In the genomic region with DNA sequence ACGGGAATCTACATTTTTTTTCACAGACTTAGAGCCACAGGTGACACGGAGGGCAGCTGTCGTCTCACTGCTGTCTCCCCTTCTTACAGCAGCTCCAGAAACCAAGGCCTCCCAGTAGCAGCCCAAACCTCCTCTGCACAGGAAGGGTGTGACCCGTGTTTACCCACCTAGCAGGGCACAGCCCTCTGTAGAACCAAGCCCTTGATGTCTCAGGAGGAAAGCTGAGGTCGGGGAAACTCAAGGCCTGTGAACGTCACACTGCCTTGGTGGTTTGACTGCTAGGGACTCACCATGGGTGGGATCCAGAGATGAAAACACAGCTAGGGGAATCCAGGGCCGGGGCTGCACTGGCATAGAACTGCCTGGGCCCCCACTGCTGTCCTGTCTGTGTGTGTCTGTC, we compare ENCODE assay signal across 14 mouse cellular contexts. TPM values are rescaled to one million over a fixed set of nuclear protein-coding genes. Genes with fewer than 3 reads are reported as not detected.
DNase-seq lines count a peak whose midpoint lies in the region; ATAC-seq and TF ChIP-seq lines count a peak whose summit lies in the region.
"Had no signal": no experiment of that assay in that cellular context is flagged by ENCODE, and none has a peak within 500 bp of the region (broad histone marks: within the 10 kb centered on the region; RNA-seq: fewer than 3 reads in every experiment).

No protein-coding gene starts in this region.

- no peak overlapping the region for H3K27ac ChIP-seq in heart, embryonic 16.5 days (ENCODE audit: low read length)
- H3K27ac ChIP-seq in MEL (ENCODE audit: control insufficient read depth, low read depth, low read length): no peak overlapping the region
- H3K27ac ChIP-seq in kidney, adult 2 months (ENCODE audit: insufficient read depth, low read depth, low read length): no peak overlapping the region
- H3K27ac ChIP-seq in hindbrain, embryonic 12.5 days: no peak overlapping the region; the same call in 1 of the 2 replicates
- H3K27ac ChIP-seq: left cerebral cortex, adult 2 months; liver, embryonic 14.5 days had no signal

- no peaks in the 10 kb centered on the region for H3K27me3 ChIP-seq in heart, embryonic 16.5 days (ENCODE audit: control insufficient read depth, insufficient read depth, low read length)
- H3K27me3 ChIP-seq in MEL (ENCODE audit: control insufficient read depth in 1 of 2, insufficient read depth in 2 of 2, low read length in 2 of 2): no peaks in the 10 kb centered on the region
- no peaks in the 10 kb centered on the region for H3K27me3 ChIP-seq in kidney, adult 2 months (replicated peaks; ENCODE audit: control insufficient read depth, insufficient read depth, low read length)
- no peaks in the 10 kb centered on the region for H3K27me3 ChIP-seq in hindbrain, embryonic 12.5 days

- H3K4me1 ChIP-seq in heart, embryonic 16.5 days (ENCODE audit: control insufficient read depth, insufficient read depth, low read length): peaks cover 8% of the 10 kb centered on the region
- H3K4me1 ChIP-seq in MEL (ENCODE audit: control insufficient read depth in 1 of 2, insufficient read depth in 2 of 2, low read length in 2 of 2): peaks cover 2 to 16% of the 10 kb centered on the region in 2 experiments; a peak in 3 of 4 replicates
- no peaks in the 10 kb centered on the region for H3K4me1 ChIP-seq in kidney, adult 2 months (ENCODE audit: control insufficient read depth, insufficient read depth, low read length)
- peaks cover 7% of the 10 kb centered on the region for H3K4me1 ChIP-seq in hindbrain, embryonic 12.5 days

- no peak for TF ChIP-seq POLR2A in MEL (IDR thresholded peaks at IDR 0.05; ENCODE audit: control insufficient read depth in 1 of 2, insufficient read depth in 1 of 2, low read depth in 1 of 2, low read length in 2 of 2, poor library complexity in 1 of 2)
- no peak for TF ChIP-seq POLR2A in kidney, adult 2 months (IDR thresholded peaks at IDR 0.05; ENCODE audit: low read depth, low read length)

- DNase-seq in heart, adult 9 months (ENCODE audit: low spot score in 2 of 2): no peak
- DNase-seq in MEL (ENCODE audit: low read depth, low spot score): peak; percentile 22
- DNase-seq in thymus, adult 18-20 months: peak; percentile 68 to 84
- no peak for DNase-seq in kidney, adult 2 months
- DNase-seq in cerebellum, postnatal 4 days (ENCODE audit: low spot score in 2 of 2): no peak
- DNase-seq: cerebellum, postnatal 36 days; gastrocnemius, postnatal 10 days; heart, postnatal 36 days had no signal

- WGBS in heart, embryonic 16.5 days: 64% methylated on average over 7 of the region's 7 CpGs
- WGBS in kidney, adult 2 months: 71% methylated on average over 7 of the region's 7 CpGs
- 70% methylated on average over 7 of the region's 7 CpGs for WGBS in hindbrain, embryonic 12.5 days

- H3K4me3 ChIP-seq in heart, embryonic 16.5 days (ENCODE audit: low read length): no peak overlapping the region
- no peak overlapping the region for H3K4me3 ChIP-seq in MEL (ENCODE audit: control insufficient read depth in 1 of 2, insufficient read depth in 1 of 2, low read depth in 2 of 2, low read length in 2 of 2)
- H3K4me3 ChIP-seq in kidney, adult 2 months (ENCODE audit: insufficient read depth, low read depth, low read length): no peak overlapping the region
- no peak overlapping the region for H3K4me3 ChIP-seq in hindbrain, embryonic 12.5 days
- H3K4me3 ChIP-seq: left cerebral cortex, adult 2 months had no signal

- H3K79me2 ChIP-seq in MEL (ENCODE audit: control insufficient read depth, insufficient read depth, low read length, poor library complexity): no peaks in the 10 kb centered on the region

- no peak for TF ChIP-seq RAD21 in MEL (IDR thresholded peaks at IDR 0.05; ENCODE audit: low read depth, low read length)

- no peak overlapping the region for H3K4me2 ChIP-seq in heart, embryonic 16.5 days (ENCODE audit: low read depth, low read length)
- no peak overlapping the region for H3K4me2 ChIP-seq in hindbrain, embryonic 12.5 days (replicated peaks)

- TF ChIP-seq EP300 in MEL (IDR thresholded peaks at IDR 0.05; ENCODE audit: low read depth in 1 of 2, low read length in 2 of 2): no peak

- no peaks in the 10 kb centered on the region for H3K9me3 ChIP-seq in heart, embryonic 16.5 days (replicated peaks; ENCODE audit: control insufficient read depth, low read length)
- H3K9me3 ChIP-seq in MEL (replicated peaks; ENCODE audit: insufficient read depth, low read length): no peaks in the 10 kb centered on the region
- no peaks in the 10 kb centered on the region for H3K9me3 ChIP-seq in hindbrain, embryonic 12.5 days (replicated peaks)

- no peaks in the 10 kb centered on the region for H3K36me3 ChIP-seq in heart, embryonic 16.5 days (ENCODE audit: control insufficient read depth, insufficient read depth)
- peaks cover 0 to 6% of the 10 kb centered on the region in 2 experiments; a peak in 2 of 4 replicates for H3K36me3 ChIP-seq in MEL (ENCODE audit: control insufficient read depth in 1 of 2, insufficient read depth in 2 of 2, low read length in 2 of 2)
- H3K36me3 ChIP-seq in kidney, adult 2 months (ENCODE audit: control insufficient read depth, insufficient read depth, low read length): no peaks in the 10 kb centered on the region
- H3K36me3 ChIP-seq in hindbrain, embryonic 12.5 days: no peaks in the 10 kb centered on the region

- TF ChIP-seq CTCF in MEL (IDR thresholded peaks at IDR 0.05 in 2 of 3, conservative IDR thresholded peaks at IDR 0.05 in 1 of 3; ENCODE audit: control insufficient read depth in 1 of 3, insufficient read depth in 1 of 3, low read depth in 2 of 3, low read length in 3 of 3, poor library complexity in 1 of 3, severe bottlenecking in 1 of 3): no peak
- TF ChIP-seq CTCF in kidney, adult 2 months (conservative IDR thresholded peaks at IDR 0.05; ENCODE audit: insufficient read depth, insufficient read length, low read depth, low read length): no peak

- peak; percentile 46; the same call in 1 of the 2 replicates for ATAC-seq in heart, embryonic 16.5 days (replicated peaks; ENCODE audit: extremely low read depth, insufficient read depth, low FRiP score)
- peak; percentile 57 for ATAC-seq in monocyte, adult 5-6 weeks (replicated peaks; ENCODE audit: insufficient number of reproducible peaks, low FRiP score, low TSS enrichment, poor library complexity, severe bottlenecking)
- no peak for ATAC-seq in hindbrain, embryonic 12.5 days (ENCODE audit: low FRiP score)

- no peak overlapping the region for H3K9ac ChIP-seq in heart, embryonic 16.5 days (ENCODE audit: low read length)
- H3K9ac ChIP-seq in MEL (ENCODE audit: control insufficient read depth, low read depth, low read length, poor library complexity, severe bottlenecking): no peak overlapping the region
- no peak overlapping the region for H3K9ac ChIP-seq in hindbrain, embryonic 12.5 days
- H3K9ac ChIP-seq: liver, embryonic 14.5 days had no signal

TF ChIP-seq in MEL, 35 proteins besides CTCF, POLR2A, EP300 and RAD21:
- TF ChIP-seq TCF12 (IDR thresholded peaks at IDR 0.05; ENCODE audit: low read depth, low read length): no peak
- no peak for TF ChIP-seq MEF2A (IDR thresholded peaks at IDR 0.05; ENCODE audit: extremely low read depth, insufficient replicate concordance, low read depth, low read length, poor library complexity, severe bottlenecking)

RNA-seq across cellular contexts. Expression of gene Rasa3, which starts 9.0 kb away (rescaled TPM):
- 26.9 and 27.4 TPM in 2 replicates for polyA plus RNA-seq in heart, embryonic 16.5 days (2015; fragmentation: Nextera tagmentation; extraction: Ambion mirVana)
- 18.3 and 22.4 TPM in 2 replicates for total RNA-seq in MEL (2012; rRNA removed)
- 10 to 100 TPM in 1 of 2 experiments, not detected in 1; 28.0 TPM for polyA plus RNA-seq in MEL (2012; ENCODE audit: insufficient read depth in 1 of 2, insufficient read length in 2 of 2, low read depth in 1 of 2, low replicate concordance in 2 of 2, missing spikeins in 1 of 2)
- 276 to 375 TPM (median 323 TPM) in 3 replicates for total RNA-seq in monocyte, adult 5-6 weeks (2017)
- polyA plus RNA-seq in kidney, adult 2 months (2012; rRNA removed): 9.4 and 10.8 TPM in 2 replicates
- 30.0 and 31.4 TPM in 2 replicates for polyA plus RNA-seq in hindbrain, embryonic 12.5 days (2016; fragmentation: Nextera tagmentation; extraction: Ambion mirVana)

RNA-seq across cellular contexts. Expression of gene Cfap97d2, which starts 19.3 kb away (rescaled TPM):
- polyA plus RNA-seq in heart, embryonic 16.5 days (2015; fragmentation: Nextera tagmentation; extraction: Ambion mirVana): 0.20 TPM in 1 of 2 replicates, not detected in the other
- total RNA-seq in MEL (2012; rRNA removed): not detected in 2 replicates
- polyA plus RNA-seq in MEL (2012; ENCODE audit: insufficient read depth in 1 of 2, insufficient read length in 2 of 2, low read depth in 1 of 2, low replicate concordance in 2 of 2, missing spikeins in 1 of 2): not detected
- 2.5 TPM in 1 of 3 replicates, not detected in the others for total RNA-seq in monocyte, adult 5-6 weeks (2017)
- polyA plus RNA-seq in kidney, adult 2 months (2012; rRNA removed): not detected in 2 replicates
- polyA plus RNA-seq in hindbrain, embryonic 12.5 days (2016; fragmentation: Nextera tagmentation; extraction: Ambion mirVana): 2.3 and 2.6 TPM in 2 replicates
- total RNA-seq: gastrocnemius, postnatal 10 days; heart, postnatal 36 days had no signal
- polyA plus RNA-seq: kidney, embryonic 16.5 days had no signal

Comparison
In these comparisons a context has a peak if more than half of its experiments do, and no peak if none do; other contexts are left out.
1. DNase-seq: peak in MEL (single experiment) and thymus, adult 18-20 months (2 of 2); none in heart, adult 9 months (0 of 2), kidney, adult 2 months (single experiment) and cerebellum, postnatal 4 days (0 of 2).